Mouse (Mus musculus): ENCODE measurements around the gene Rasl11a. TPM values are rescaled to one million over a fixed set of nuclear protein-coding genes. Genes with fewer than 3 reads are reported as not detected.
"Not testable (repeated sequence)": the region's sequence is repeated elsewhere in the genome, so short reads cannot be mapped to it uniquely, and the experiment has no call there.

Gene Rasl11a
- total and polyA plus RNA-seq, 3 experiments: 7.9 to 12.2 (median 8.2) TPM

GRCm38 (mm10) chr5:146893478-146894182 is 48.8 kb downstream of the Rasl11a start:
- no peak for DNase-seq

- not testable (repeated sequence) for DNase-seq
Measured at GRCm38 (mm10) chr5:146895667-146896066, 50.8 kb downstream of the Rasl11a start.

GRCm38 (mm10) chr5:146896973-146897372 is 52.1 kb downstream of the Rasl11a start:
- DNase-seq: no peak

Other genes starting within 250 kb of the Rasl11a start
- gene Usp12, start 50.1 kb upstream of the Rasl11a start, total RNA-seq (2021): 10 to 100 TPM; 27.4 to 34.2 TPM
- gene Usp12, start 50.1 kb upstream of the Rasl11a start, polyA plus RNA-seq (2012; rRNA removed): 2.9 and 3.2 TPM in 2 replicates
- 100 to 1,000 TPM; 308 to 315 TPM for gene Rpl21, start 12.2 kb upstream of the Rasl11a start, total RNA-seq (2021)
- 5.2 and 5.3 TPM in 2 replicates for gene Rpl21, start 12.2 kb upstream of the Rasl11a start, polyA plus RNA-seq (2012; rRNA removed)
- 10 to 100 TPM; 30.1 to 30.4 TPM for gene Gtf3a, start 103.6 kb downstream of the Rasl11a start, total RNA-seq (2021)
- 47.9 and 51.0 TPM in 2 replicates for gene Gtf3a, start 103.6 kb downstream of the Rasl11a start, polyA plus RNA-seq (2012; rRNA removed)
- 10 to 100 TPM; 29.0 to 39.8 TPM for gene Mtif3, start 118.7 kb downstream of the Rasl11a start, total RNA-seq (2021)
- 8.6 and 9.5 TPM in 2 replicates for gene Mtif3, start 118.7 kb downstream of the Rasl11a start, polyA plus RNA-seq (2012; rRNA removed)
- gene Lnx2, start 231.5 kb downstream of the Rasl11a start, total RNA-seq (2021): 10 to 100 TPM; 13.0 to 13.4 TPM
- gene Lnx2, start 231.5 kb downstream of the Rasl11a start, polyA plus RNA-seq (2012; rRNA removed): 33.1 and 38.5 TPM in 2 replicates
- 100 to 1,000 TPM; 111 to 124 TPM for gene Polr1d, start 232.0 kb downstream of the Rasl11a start, total RNA-seq (2021)
- 42.9 and 45.9 TPM in 2 replicates for gene Polr1d, start 232.0 kb downstream of the Rasl11a start, polyA plus RNA-seq (2012; rRNA removed)